Mouse (Mus musculus) embryonic fibroblast, embryonic 13.5 days (primary cell): ENCODE measurements at regions not wholly inside any gene's neighbourhood (a gene's known extent, or its start where the extent isn't known, plus 50 kb on each side); places are given as distances from the start of the nearest gene placed in this dataset.

Experiments
- CTCF ChIP-seq: IDR thresholded peaks from 2 replicates; pipeline ENCODE4 v1.5.1; 2011; ENCODE audit warnings: mild to moderate bottlenecking, control low read depth, low read length, moderate library complexity, borderline replicate concordance; ENCODE audit not compliant: insufficient read depth
- POLR2A ChIP-seq: IDR thresholded peaks from 2 replicates; pipeline ENCODE4 v1.6.1; 2011; ENCODE audit warnings: low read depth, mild to moderate bottlenecking, control low read depth, low read length, moderate library complexity

DNA sequence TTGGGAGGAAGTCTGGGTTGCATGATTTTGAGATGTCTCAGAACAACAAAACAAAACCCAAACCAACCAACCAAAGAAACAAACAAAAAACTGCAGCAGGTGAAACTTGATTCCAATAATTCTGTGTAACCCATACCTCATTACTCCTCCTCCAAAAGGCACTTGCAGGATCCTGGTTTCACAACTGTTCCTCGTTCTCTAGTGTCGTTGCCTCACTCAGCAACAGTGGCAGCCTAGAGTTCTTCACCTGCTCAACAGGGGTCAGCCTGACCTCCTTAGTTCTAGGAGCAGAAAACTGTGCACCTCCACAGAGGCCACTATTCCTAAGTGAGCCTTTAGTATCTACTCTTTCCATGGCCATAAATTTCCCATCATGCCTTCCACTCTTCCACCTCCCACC is 72.3 kb upstream of the Vangl1 start:
- TF ChIP-seq POLR2A: no peak
- TF ChIP-seq CTCF: no peak
